Mouse (Mus musculus) stomach, embryonic 14.5 days (tissue): ENCODE data around the gene Myg1. TPM values are rescaled to one million over a fixed set of nuclear protein-coding genes. Genes with fewer than 3 reads are reported as not detected.

Experiments used
- ATAC-seq: fragments of 200-750 bp; cut with Nextera tagmentation; 2 replicates; pipeline ENCODE4 v1.8.0; 2017; ENCODE audit warnings: low read depth, moderate TSS enrichment; ENCODE audit not compliant: insufficient number of reproducible peaks, insufficient read depth, low FRiP score
- H3K27ac ChIP-seq: fragments of 300-500 bp; sonication (generic); 2 replicates; pipeline ENCODE4 v1.5.1; 2014; ENCODE audit warnings: mild to moderate bottlenecking, low read length, moderate library complexity, mixed read lengths
- H3K27me3 ChIP-seq: fragments of 300-500 bp; sonication (generic); 2 replicates; pipeline ENCODE4 v1.6.1; 2014; ENCODE audit warnings: low read length, control low read depth, mixed read lengths; ENCODE audit not compliant: control insufficient read depth, insufficient read depth
- H3K36me3 ChIP-seq: fragments of 300-500 bp; sonication (generic); 2 replicates; pipeline ENCODE4 v1.6.1; 2014; ENCODE audit warnings: mild to moderate bottlenecking, control low read depth, low read length, moderate library complexity, mixed read lengths; ENCODE audit not compliant: control insufficient read depth, insufficient read depth
- H3K4me1 ChIP-seq: fragments of 300-500 bp; sonication (generic); 2 replicates; pipeline ENCODE4 v1.6.1; 2014; ENCODE audit warnings: low read length, control low read depth, mixed read lengths; ENCODE audit not compliant: control insufficient read depth, insufficient read depth
- H3K4me2 ChIP-seq: fragments of 300-500 bp; sonication (generic); replicated peaks from 2 replicates; pipeline ENCODE4 v1.6.1; 2014; ENCODE audit warnings: low read depth, low read length, control low read depth
- H3K4me3 ChIP-seq: fragments of 300-500 bp; sonication (generic); 2 replicates; pipeline ENCODE4 v1.5.1; 2014; ENCODE audit warnings: low read depth, low read length, control low read depth
- H3K9ac ChIP-seq: fragments of 300-500 bp; sonication (generic); replicated peaks from 2 replicates; pipeline ENCODE4 v1.6.1; 2014; ENCODE audit warnings: low read depth, mild to moderate bottlenecking, control low read depth, low read length, moderate library complexity, mixed read lengths
- H3K9me3 ChIP-seq: fragments of 300-500 bp; sonication (generic); 2 replicates; pipeline ENCODE4 v1.6.1; 2016; ENCODE audit warnings: low read depth, low read length, control low read depth; ENCODE audit not compliant: control insufficient read depth
- WGBS: fragments of 180-500 bp; shearing (Covaris S2); extraction: QIAGEN DNeasy Blood & Tissue Kit; methylation state at CpG from one replicate; pipeline ENCODE4 v1.1.7; 2014; 5-methylcytosine and 5-hydroxymethylcytosine counted together
- polyA plus RNA-seq: library from polyadenylated mRNA; unstranded; fragments of >200 nt; fragmentation: Nextera tagmentation; extraction: Ambion mirVana; gene quantifications from 2 replicates; pipeline ENCODE4 v1.2.1, GENCODE M21; 2014

Myg1 gene
- polyA plus RNA-seq, 1 experiment from 2014 or later: 109 TPM

DNA sequence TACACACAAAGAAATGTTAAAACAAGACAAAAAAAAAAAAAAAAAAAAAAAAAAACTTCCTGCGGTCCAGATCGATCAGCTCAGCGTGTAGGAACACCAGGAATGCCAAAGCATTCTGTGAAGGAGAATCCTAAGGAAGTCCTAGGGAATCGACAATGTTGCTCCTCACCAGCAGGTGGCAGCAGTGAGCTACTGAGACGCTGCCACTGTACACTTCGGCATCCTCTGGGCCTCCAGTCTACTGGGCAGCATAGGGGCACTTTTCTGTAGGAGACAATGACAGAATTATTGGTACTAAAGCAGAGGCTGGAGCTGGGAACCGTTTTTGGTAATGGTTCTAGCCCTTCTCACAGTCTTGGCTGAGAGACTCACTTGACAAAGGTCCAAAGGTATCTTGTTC, 50.1 kb downstream of the Myg1 start:
- no peaks in the 10 kb centered on the region for H3K36me3 ChIP-seq
- no peak overlapping the region for H3K27ac ChIP-seq
- no peaks in the 10 kb centered on the region for H3K27me3 ChIP-seq
- H3K4me2 ChIP-seq: no peak overlapping the region
- no peak overlapping the region for H3K9ac ChIP-seq
- no peaks in the 10 kb centered on the region for H3K9me3 ChIP-seq
- no peak overlapping the region for H3K4me3 ChIP-seq
- 3% methylated on average over 7 of the region's 7 CpGs for WGBS
- peak; percentile 70 for ATAC-seq
- peaks cover 8% of the 10 kb centered on the region for H3K4me1 ChIP-seq

DNA sequence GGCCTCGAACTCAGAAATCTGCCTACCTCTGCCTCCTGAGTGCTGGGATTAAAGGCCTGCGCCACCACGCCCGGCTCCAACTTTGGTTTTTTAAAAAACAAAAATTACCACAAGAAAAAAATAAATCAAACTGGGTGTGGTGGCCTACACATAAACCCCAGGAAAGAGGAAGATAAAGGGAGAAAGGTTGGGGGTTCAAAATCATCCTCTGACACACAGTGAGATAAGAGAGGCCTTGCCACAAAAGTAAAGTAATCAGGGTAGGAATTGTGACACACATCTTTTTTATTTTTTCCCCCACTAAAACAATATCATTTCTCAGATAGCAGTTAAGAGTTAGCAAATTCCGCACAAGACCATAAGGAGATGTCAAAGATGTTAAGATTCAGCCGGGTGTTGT, 52.2 kb downstream of the Myg1 start:
- Histone ChIP-seq H3K9me3 (no peaks in the 10 kb centered on the region), H3K27ac (no peak overlapping the region), H3K36me3 (no peaks in the 10 kb centered on the region), H3K4me2 (no peak overlapping the region), H3K9ac (no peak overlapping the region), H3K4me1 (no peaks in the 10 kb centered on the region), H3K4me3 (no peak overlapping the region), H3K27me3 (no peaks in the 10 kb centered on the region)
- WGBS: 75% methylated on average over 6 of the region's 6 CpGs
- no peak for ATAC-seq

DNA sequence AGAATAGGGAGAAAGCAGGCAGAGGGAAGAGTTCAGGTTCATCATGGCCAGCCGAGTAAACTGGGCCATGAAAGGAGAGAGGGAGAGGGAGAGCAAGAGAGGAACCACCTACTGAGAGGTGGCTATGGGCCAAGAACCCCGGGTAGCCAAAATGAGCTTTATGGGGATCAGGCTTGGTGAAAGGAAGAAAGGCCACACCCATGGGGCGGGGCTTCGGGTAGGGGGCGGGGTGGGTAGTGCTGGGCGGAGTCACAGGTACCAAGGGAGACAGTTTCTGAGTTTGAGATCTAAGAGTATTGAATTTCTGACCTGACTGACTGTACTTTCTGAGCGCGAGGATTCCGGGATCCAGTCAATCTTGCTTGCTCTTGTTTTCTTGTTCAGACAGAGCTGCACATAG, 55.1 kb downstream of the Myg1 start:
- Histone ChIP-seq H3K9ac (no peak overlapping the region), H3K27me3 (no peaks in the 10 kb centered on the region), H3K27ac (no peak overlapping the region), H3K36me3 (no peaks in the 10 kb centered on the region), H3K4me1 (no peaks in the 10 kb centered on the region), H3K4me2 (no peak overlapping the region), H3K4me3 (no peak overlapping the region), H3K9me3 (no peaks in the 10 kb centered on the region)
- WGBS: 50% methylated on average over 9 of the region's 9 CpGs
- ATAC-seq: no peak

Other genes with a start within 250 kb of the Myg1 start
- 42.6 and 48.5 TPM in 2 replicates for gene Tns2, start 231.3 kb upstream of the Myg1 start, polyA plus RNA-seq
- 15.2 and 16.7 TPM in 2 replicates for gene Spryd3, start 195.5 kb upstream of the Myg1 start, polyA plus RNA-seq
- gene Igfbp6, start 187.3 kb upstream of the Myg1 start, polyA plus RNA-seq: 12.4 and 13.1 TPM in 2 replicates
- gene Soat2, start 181.2 kb upstream of the Myg1 start, polyA plus RNA-seq: 2.1 and 2.2 TPM in 2 replicates
- 52.0 and 54.0 TPM in 2 replicates for gene Zfp740, start 128.5 kb upstream of the Myg1 start, polyA plus RNA-seq
- 60.5 and 63.9 TPM in 2 replicates for gene Csad, start 127.0 kb upstream of the Myg1 start, polyA plus RNA-seq
- 5.8 and 9.9 TPM in 2 replicates for gene Itgb7, start 99.8 kb upstream of the Myg1 start, polyA plus RNA-seq
- gene Rarg, start 74.2 kb upstream of the Myg1 start, polyA plus RNA-seq: 36.9 and 40.5 TPM in 2 replicates
- 0.36 and 0.56 TPM in 2 replicates for gene Gm9918, start 61.1 kb upstream of the Myg1 start, polyA plus RNA-seq
- 63.1 and 63.7 TPM in 2 replicates for gene Mfsd5, start 52.3 kb upstream of the Myg1 start, polyA plus RNA-seq
- 25.4 and 28.6 TPM in 2 replicates for gene Espl1, start 35.4 kb upstream of the Myg1 start, polyA plus RNA-seq
- gene Pfdn5, start 5.6 kb upstream of the Myg1 start, polyA plus RNA-seq: 500 and 514 TPM in 2 replicates
- 63.8 and 68.4 TPM in 2 replicates for gene Aaas, start 19.1 kb downstream of the Myg1 start, polyA plus RNA-seq
- gene Sp7, start 35.5 kb downstream of the Myg1 start, polyA plus RNA-seq: 2.0 and 2.5 TPM in 2 replicates
- gene Sp1, start 74.4 kb downstream of the Myg1 start, polyA plus RNA-seq: 16.9 and 18.9 TPM in 2 replicates
- 0.94 and 1.2 TPM in 2 replicates for gene Amhr2, start 113.7 kb downstream of the Myg1 start, polyA plus RNA-seq
- gene Prr13, start 127.3 kb downstream of the Myg1 start, polyA plus RNA-seq: 132 and 138 TPM in 2 replicates
- gene Pcbp2, start 138.8 kb downstream of the Myg1 start, polyA plus RNA-seq: 298 and 302 TPM in 2 replicates
- gene Gm10337, start 172.0 kb downstream of the Myg1 start, polyA plus RNA-seq: 4.5 and 7.0 TPM in 2 replicates
- gene Map3k12, start 185.4 kb downstream of the Myg1 start, polyA plus RNA-seq: 18.6 and 20.0 TPM in 2 replicates
- gene Tarbp2, start 186.5 kb downstream of the Myg1 start, polyA plus RNA-seq: 87.0 and 101 TPM in 2 replicates
- 2.3 and 3.1 TPM in 2 replicates for gene Npff, start 193.2 kb downstream of the Myg1 start, polyA plus RNA-seq